Mouse (Mus musculus) myocyte (in vitro differentiated cells): ENCODE data around the gene Shisa6. TPM values are rescaled to one million over a fixed set of nuclear protein-coding genes. Genes with fewer than 3 reads are reported as not detected.
A peak's percentile ranks its signal among the peaks of the same experiment; 100 is the strongest.

Experiments used
- H3K27me3 ChIP-seq: one replicate; pipeline ENCODE4 v1.6.1; 2011; ENCODE audit not compliant: control insufficient read depth, insufficient read depth, insufficient read length
- H3K36me3 ChIP-seq: one replicate; pipeline ENCODE4 v1.6.1; 2011; ENCODE audit not compliant: control insufficient read depth, insufficient read depth
- H3K4me2 ChIP-seq: one replicate; pipeline ENCODE4 v1.6.1; 2011; ENCODE audit warnings: low read depth, control low read depth
- H3K4me3 ChIP-seq: one replicate; pipeline ENCODE4 v1.5.1; 2011; ENCODE audit warnings: mild to moderate bottlenecking, control low read depth, moderate library complexity
- H3K79me2 ChIP-seq: one replicate; pipeline ENCODE4 v1.6.1; 2011; ENCODE audit not compliant: control insufficient read depth, insufficient read depth
- H3ac ChIP-seq: one replicate; pipeline ENCODE4 v1.6.1; 2011; ENCODE audit not compliant: control insufficient read depth, insufficient read length
- CEBPB ChIP-seq: IDR thresholded peaks from 2 replicates; pipeline ENCODE4 v1.6.1; 2011; ENCODE audit warnings: mild to moderate bottlenecking, moderate library complexity; ENCODE audit not compliant: poor library complexity, insufficient read depth, severe bottlenecking
- E2F4 ChIP-seq: IDR thresholded peaks from one replicate; pipeline ENCODE4 v1.6.1; 2011; ENCODE audit warnings: mild to moderate bottlenecking, control low read depth, moderate library complexity; ENCODE audit not compliant: insufficient read depth
- MAX ChIP-seq: IDR thresholded peaks from one replicate; pipeline ENCODE4 v1.6.1; 2011; ENCODE audit warnings: low read depth, mild to moderate bottlenecking, control low read depth
- MYOD1 ChIP-seq, 3 experiments: IDR thresholded peaks; one replicate each; pipeline ENCODE4 v1.6.1; 2011; ENCODE audit warnings: control low read depth in 2 of 3, low read depth in 2 of 3, mild to moderate bottlenecking in 2 of 3, moderate library complexity in 1 of 3; ENCODE audit not compliant: insufficient read length in 2 of 3, control insufficient read depth in 1 of 3
- MYOG ChIP-seq, 3 experiments: IDR thresholded peaks; one replicate each; pipeline ENCODE4 v1.6.1; 2011; ENCODE audit warnings: control low read depth in 2 of 3, low read depth in 2 of 3, mild to moderate bottlenecking in 2 of 3; ENCODE audit not compliant: insufficient read length in 2 of 3, control insufficient read depth in 1 of 3, insufficient read depth in 1 of 3
- POLR2A ChIP-seq: IDR thresholded peaks from one replicate; pipeline ENCODE4 v1.6.1; 2011; ENCODE audit warnings: low read depth, mild to moderate bottlenecking, control low read depth, moderate library complexity; ENCODE audit not compliant: insufficient read length
- POLR2AphosphoS2 ChIP-seq: IDR thresholded peaks from one replicate; pipeline ENCODE4 v1.6.1; 2011; ENCODE audit warnings: low read depth, control low read depth; ENCODE audit not compliant: insufficient read length
- REST ChIP-seq: IDR thresholded peaks from one replicate; pipeline ENCODE4 v1.6.1; 2011; ENCODE audit warnings: mild to moderate bottlenecking, control low read depth, moderate library complexity; ENCODE audit not compliant: insufficient read depth, insufficient read length
- SRF ChIP-seq: IDR thresholded peaks from one replicate; pipeline ENCODE4 v1.6.1; 2011; ENCODE audit warnings: low read depth; ENCODE audit not compliant: control insufficient read depth, insufficient read length
- TCF12 ChIP-seq: IDR thresholded peaks from one replicate; pipeline ENCODE4 v1.6.1; 2011; ENCODE audit warnings: mild to moderate bottlenecking, control low read depth; ENCODE audit not compliant: poor library complexity, insufficient read depth, severe bottlenecking
- TCF3 ChIP-seq: IDR thresholded peaks from one replicate; pipeline ENCODE4 v1.6.1; 2011; ENCODE audit warnings: low read depth, control low read depth; ENCODE audit not compliant: insufficient read length
- USF1 ChIP-seq: IDR thresholded peaks from one replicate; pipeline ENCODE4 v1.6.1; 2011; ENCODE audit warnings: low read depth, mild to moderate bottlenecking, control low read depth, moderate library complexity
- polyA plus RNA-seq: library from polyadenylated mRNA; unstranded; fragments of >200 nt; fragmentation: generic; extraction: Trizol; gene quantifications from one replicate; pipeline ENCODE4 v1.2.1, GENCODE M21; 2012; ENCODE audit warnings: missing spikeins

Shisa6 gene
- polyA plus RNA-seq, 1 experiment = not detected

GRCm38 (mm10) chr11:66537820-66538219 lies 12.1 kb upstream of the Shisa6 start:
- Histone ChIP-seq H3K36me3 (no peaks in the 10 kb centered on the region), H3K27me3 (no peaks in the 10 kb centered on the region), H3K4me2 (no peak overlapping the region), H3K79me2 (no peaks in the 10 kb centered on the region), H3ac (no peak overlapping the region), H3K4me3 (no peak overlapping the region)
- TF ChIP-seq USF1 = no peak
- TF ChIP-seq MYOD1 (IDR thresholded peaks at IDR 0.05; ENCODE audit: control insufficient read depth in 1 of 3, insufficient read length in 2 of 3, low read depth in 2 of 3) = peak in 2 of 3 experiments; percentile 34 to 71
- peak; percentile 53 for TF ChIP-seq TCF3
- TF ChIP-seq TCF12 = peak; percentile 28
- TF ChIP-seq MYOG (IDR thresholded peaks at IDR 0.05; ENCODE audit: control insufficient read depth in 1 of 3, insufficient read depth in 1 of 3, insufficient read length in 2 of 3, low read depth in 2 of 3) = peak in 1 of 3 experiments; percentile 85

- Histone ChIP-seq H3ac (no peak overlapping the region), H3K79me2 (no peaks in the 10 kb centered on the region), H3K4me2 (peak overlapping the region; percentile 16), H3K4me3 (no peak overlapping the region), H3K27me3 (no peaks in the 10 kb centered on the region), H3K36me3 (no peaks in the 10 kb centered on the region)
- TF ChIP-seq TCF12 (no peak), MYOG (IDR thresholded peaks at IDR 0.05; ENCODE audit: control insufficient read depth in 1 of 3, insufficient read depth in 1 of 3, insufficient read length in 2 of 3, low read depth in 2 of 3) (no peak), MAX (no peak), E2F4 (no peak), USF1 (no peak), TCF3 (no peak), CEBPB (no peak), REST (no peak), POLR2AphosphoS2 (no peak), MYOD1 (IDR thresholded peaks at IDR 0.05; ENCODE audit: control insufficient read depth in 1 of 3, insufficient read length in 2 of 3, low read depth in 2 of 3) (no peak), POLR2A (no peak), SRF (no peak)
Measured at GRCm38 (mm10) chr11:66535866-66536265, 10.1 kb upstream of the Shisa6 start.

GRCm38 (mm10) chr11:66535156-66535555 lies 9.4 kb upstream of the Shisa6 start:
- no peaks in the 10 kb centered on the region for H3K27me3 ChIP-seq
- H3K4me2 ChIP-seq = no peak overlapping the region
- no peak overlapping the region for H3K4me3 ChIP-seq
- H3K36me3 ChIP-seq = no peaks in the 10 kb centered on the region
- no peak overlapping the region for H3ac ChIP-seq
- H3K79me2 ChIP-seq = no peaks in the 10 kb centered on the region
- TF ChIP-seq REST (no peak), E2F4 (no peak), POLR2A (no peak), TCF3 (no peak), POLR2AphosphoS2 (no peak)

GRCm38 (mm10) chr11:66534291-66534690 lies 8.5 kb upstream of the Shisa6 start:
- Histone ChIP-seq H3ac (no peak overlapping the region), H3K36me3 (no peaks in the 10 kb centered on the region), H3K4me2 (no peak overlapping the region), H3K4me3 (no peak overlapping the region), H3K27me3 (no peaks in the 10 kb centered on the region), H3K79me2 (no peaks in the 10 kb centered on the region)
- TF ChIP-seq TCF3 (no peak), MYOG (IDR thresholded peaks at IDR 0.05; ENCODE audit: control insufficient read depth in 1 of 3, insufficient read depth in 1 of 3, insufficient read length in 2 of 3, low read depth in 2 of 3) (no peak), TCF12 (no peak), USF1 (no peak), SRF (no peak), POLR2AphosphoS2 (no peak), MAX (no peak), E2F4 (no peak), MYOD1 (IDR thresholded peaks at IDR 0.05; ENCODE audit: control insufficient read depth in 1 of 3, insufficient read length in 2 of 3, low read depth in 2 of 3) (no peak), CEBPB (no peak), POLR2A (no peak), REST (no peak)

- H3K4me3 ChIP-seq = no peak overlapping the region
- no peak overlapping the region for H3ac ChIP-seq
- H3K27me3 ChIP-seq = no peaks in the 10 kb centered on the region
- no peaks in the 10 kb centered on the region for H3K36me3 ChIP-seq
- H3K4me2 ChIP-seq = no peak overlapping the region
- no peaks in the 10 kb centered on the region for H3K79me2 ChIP-seq
- TF ChIP-seq SRF = no peak
- no peak for TF ChIP-seq E2F4
- TF ChIP-seq CEBPB = no peak
- TF ChIP-seq REST = no peak
- no peak for TF ChIP-seq MAX
Measured at GRCm38 (mm10) chr11:66528146-66528545, 2.4 kb upstream of the Shisa6 start.
